Mouse (Mus musculus) spleen, adult 2 months (tissue): Measurements from ENCODE around the gene Ptpre.

Experiments
- CTCF ChIP-seq: fragments of 200-500 bp; IDR thresholded peaks from 2 replicates; pipeline ENCODE4 v1.5.1; 2011; ENCODE audit warnings: mild to moderate bottlenecking, inconsistent platforms; ENCODE audit not compliant: insufficient read depth, insufficient read length, insufficient replicate concordance; ENCODE audit errors: extremely low read depth
- POLR2A ChIP-seq: fragments of 200-500 bp; IDR thresholded peaks from 2 replicates; pipeline ENCODE4 v1.6.1; 2011; ENCODE audit warnings: low read depth, low read length, inconsistent platforms

DNA sequence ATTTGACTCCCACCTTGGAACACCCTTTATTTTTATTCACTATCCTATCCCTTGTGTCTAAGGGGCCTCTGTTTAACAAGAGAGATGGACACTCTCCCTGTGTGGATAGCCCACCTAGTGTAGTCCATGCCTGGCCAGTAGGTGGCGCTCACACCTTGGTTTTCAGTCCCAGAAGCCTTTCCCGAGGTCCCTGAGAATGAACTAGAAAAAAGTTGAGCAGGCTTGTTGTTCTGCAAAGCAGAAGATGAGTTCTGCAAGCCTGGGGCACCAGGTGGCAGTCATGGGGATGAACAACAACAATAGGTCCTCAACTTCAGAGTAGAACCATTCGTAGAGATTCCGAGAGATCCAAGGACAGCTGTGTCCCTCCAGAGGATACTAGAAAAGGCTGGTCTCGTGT, 143.1 kb downstream of the Ptpre start:
- TF ChIP-seq POLR2A: no peak
- peak; percentile 63; the same call in 1 of the 2 replicates for TF ChIP-seq CTCF
